Mouse (Mus musculus) G1E (cell line): ENCODE measurements around the gene Ank3. TPM values are rescaled to one million over a fixed set of nuclear protein-coding genes. Genes with fewer than 3 reads are reported as not detected.

ENCODE experiments used
- ATAC-seq: 2 replicates; pipeline ENCODE4 v1.8.0; 2016; ENCODE audit warnings: mild to moderate bottlenecking; ENCODE audit not compliant: insufficient number of reproducible peaks, poor library complexity, low FRiP score, severe bottlenecking; ENCODE audit errors: extremely low read depth
- DNase-seq: peaks from one replicate; pipeline ENCODE4 v3.0.0; 2012; ENCODE audit warnings: low spot score
- H3K27me3 ChIP-seq: 2 replicates; pipeline ENCODE4 v1.6.1; 2012; ENCODE audit warnings: mild to moderate bottlenecking, low read length, inconsistent platforms; ENCODE audit not compliant: insufficient read depth
- H3K36me3 ChIP-seq: replicated peaks from 2 replicates; pipeline ENCODE3; 2012; ENCODE audit warnings: mild to moderate bottlenecking, inconsistent platforms
- H3K4me1 ChIP-seq: 2 replicates; pipeline ENCODE4 v1.6.1; 2012; ENCODE audit warnings: low read depth, low read length, inconsistent platforms, mixed read lengths; ENCODE audit not compliant: insufficient read depth
- H3K4me3 ChIP-seq: 2 replicates; pipeline ENCODE4 v1.5.1; 2012; ENCODE audit warnings: low read depth, mild to moderate bottlenecking, inconsistent platforms, low read length, moderate library complexity, mixed read lengths
- H3K9me3 ChIP-seq: replicated peaks from 2 replicates; pipeline ENCODE4 v1.6.1; 2012; ENCODE audit warnings: inconsistent platforms
- CTCF ChIP-seq: IDR thresholded peaks from 2 replicates; pipeline ENCODE4 v1.5.1; 2012; ENCODE audit warnings: low read depth, low read length, inconsistent platforms, mixed read lengths
- GATA1 ChIP-seq: IDR thresholded peaks from 2 replicates; pipeline ENCODE4 v1.6.1; 2012; ENCODE audit warnings: borderline replicate concordance, low read length, inconsistent platforms, mixed read lengths
- GATA2 ChIP-seq: IDR thresholded peaks from 2 replicates; pipeline ENCODE4 v1.6.1; 2012; ENCODE audit warnings: low read depth, low read length, inconsistent platforms, borderline replicate concordance
- POLR2AphosphoS5 ChIP-seq: IDR thresholded peaks from 2 replicates; pipeline ENCODE4 v1.6.1; 2012; ENCODE audit warnings: low read depth, low read length, inconsistent platforms; ENCODE audit not compliant: insufficient replicate concordance
- TAL1 ChIP-seq: conservative IDR thresholded peaks from 2 replicates; pipeline ENCODE4 v1.6.1; 2012; ENCODE audit warnings: low read depth, low read length, inconsistent platforms, mixed read lengths
- polyA plus RNA-seq: library from polyadenylated mRNA; stranded (reverse); fragments of >175 nt; gene quantifications from 2 replicates; pipeline ENCODE4 v1.2.3, GENCODE M21; 2012
- total RNA-seq, 2 experiments: library from RNA; stranded (forward) in 1 of 2; stranded (reverse) in 1 of 2; fragments of 200-1000 nt in 1 of 2; fragments of >200 nt in 1 of 2; fragmentation: Nextera tagmentation in 1 of 2; gene quantifications; 2 replicates each; pipeline ENCODE4 v1.2.3; 2014 to 2017

Gene Ank3
- total and polyA plus RNA-seq, 3 experiments: 0.98 TPM; not detected in 2

GRCm38 (mm10) chr10:69720452-69720851 is 321.9 kb downstream of the Ank3 start:
- Histone ChIP-seq H3K9me3 (peaks cover 55% of the 10 kb centered on the region), H3K36me3 (no peaks in the 10 kb centered on the region), H3K4me1 (no peaks in the 10 kb centered on the region), H3K27me3 (no peaks in the 10 kb centered on the region), H3K4me3 (no peak overlapping the region)
- no peak for TF ChIP-seq GATA2
- TF ChIP-seq TAL1: no peak
- no peak for TF ChIP-seq GATA1
- no peak for TF ChIP-seq CTCF
- TF ChIP-seq POLR2AphosphoS5: no peak
- DNase-seq: no peak
- ATAC-seq: no peak

- DNase-seq (no peak), ATAC-seq (no peak)
- TF ChIP-seq POLR2AphosphoS5 (no peak), GATA2 (no peak), CTCF (no peak), GATA1 (no peak), TAL1 (no peak)
- Histone ChIP-seq H3K27me3 (no peaks in the 10 kb centered on the region), H3K9me3 (peaks cover 60% of the 10 kb centered on the region), H3K4me1 (no peaks in the 10 kb centered on the region), H3K4me3 (no peak overlapping the region), H3K36me3 (no peaks in the 10 kb centered on the region)
Measured at GRCm38 (mm10) chr10:69720899-69721490, 322.4 kb downstream of the Ank3 start.

GRCm38 (mm10) chr10:69724159-69724558 is 325.6 kb downstream of the Ank3 start:
- Histone ChIP-seq H3K4me1 (no peaks in the 10 kb centered on the region), H3K36me3 (no peaks in the 10 kb centered on the region), H3K4me3 (no peak overlapping the region), H3K27me3 (no peaks in the 10 kb centered on the region), H3K9me3 (peaks cover 59% of the 10 kb centered on the region)
- DNase-seq (no peak), ATAC-seq (no peak)
- TF ChIP-seq TAL1 (no peak), GATA1 (no peak), GATA2 (no peak), CTCF (no peak), POLR2AphosphoS5 (no peak)

- no peak overlapping the region for H3K4me3 ChIP-seq
- no peak for TF ChIP-seq TAL1
- no peak for TF ChIP-seq POLR2AphosphoS5
- TF ChIP-seq CTCF: no peak
- no peak for TF ChIP-seq GATA2
- TF ChIP-seq GATA1: no peak
- H3K36me3 ChIP-seq: no peaks in the 10 kb centered on the region
- H3K9me3 ChIP-seq: peaks cover 58% of the 10 kb centered on the region
- H3K27me3 ChIP-seq: no peaks in the 10 kb centered on the region
- no peaks in the 10 kb centered on the region for H3K4me1 ChIP-seq
- no peak for ATAC-seq
- DNase-seq: no peak
Measured at GRCm38 (mm10) chr10:69725078-69725477, 326.5 kb downstream of the Ank3 start.

GRCm38 (mm10) chr10:69726265-69726664 is 327.7 kb downstream of the Ank3 start:
- H3K4me1 ChIP-seq: no peaks in the 10 kb centered on the region
- no peaks in the 10 kb centered on the region for H3K27me3 ChIP-seq
- no peak for TF ChIP-seq GATA2
- H3K4me3 ChIP-seq: no peak overlapping the region
- DNase-seq: no peak
- H3K9me3 ChIP-seq: peaks cover 57% of the 10 kb centered on the region
- no peaks in the 10 kb centered on the region for H3K36me3 ChIP-seq
- ATAC-seq: no peak

- DNase-seq: no peak
- Histone ChIP-seq H3K9me3 (peaks cover 56% of the 10 kb centered on the region), H3K4me3 (no peak overlapping the region), H3K36me3 (no peaks in the 10 kb centered on the region), H3K4me1 (no peaks in the 10 kb centered on the region), H3K27me3 (no peaks in the 10 kb centered on the region)
- TF ChIP-seq GATA2 (no peak), TAL1 (no peak), POLR2AphosphoS5 (no peak), CTCF (no peak), GATA1 (no peak)
- no peak for ATAC-seq
Measured at GRCm38 (mm10) chr10:69726806-69727205, 328.2 kb downstream of the Ank3 start.
